Mouse (Mus musculus) bone marrow, adult 2 months (tissue): ENCODE measurements around the gene Rars2.

Experiments used
- CTCF ChIP-seq: fragments of 200-500 bp; IDR thresholded peaks from 2 replicates; pipeline ENCODE4 v1.5.1; 2011; ENCODE audit warnings: low read length, control low read depth; ENCODE audit not compliant: control insufficient read depth, insufficient read depth
- POLR2A ChIP-seq: fragments of 200-500 bp; IDR thresholded peaks from 2 replicates; pipeline ENCODE4 v1.6.1; 2011; ENCODE audit warnings: low read depth, mild to moderate bottlenecking, control low read depth, low read length, borderline replicate concordance; ENCODE audit not compliant: control insufficient read depth

DNA sequence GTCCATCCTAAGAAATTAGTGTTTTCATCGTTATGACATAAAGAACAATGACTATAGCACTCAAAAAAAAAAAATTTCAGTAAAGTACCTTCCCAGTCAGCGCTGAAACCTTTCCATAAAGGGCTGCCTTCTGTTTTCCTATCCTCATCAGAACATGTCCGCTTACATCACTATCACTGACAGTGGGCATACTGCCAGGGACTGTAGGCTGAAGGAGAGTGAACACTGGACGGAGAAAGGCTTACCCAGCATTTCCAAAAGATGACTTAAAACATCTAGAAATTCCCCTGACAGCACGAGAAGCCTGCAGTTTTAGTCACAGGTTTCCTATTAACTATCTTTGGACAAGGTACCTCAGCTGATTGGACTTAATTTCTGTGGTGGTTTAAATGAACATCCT lies 59.0 kb downstream of the Rars2 start:
- TF ChIP-seq POLR2A (no peak), CTCF (no peak)
